Mouse (Mus musculus): ENCODE results near the gene Patj.
"Not testable (repeated sequence)": the region's sequence is repeated elsewhere in the genome, so short reads cannot be mapped to it uniquely, and the experiment has no call there.

Patj gene

GRCm38 (mm10) chr4:98610501-98610900 lies 214.9 kb downstream of the Patj start:
- in situ Hi-C loops (cut with MboI; ENCODE audit: low pct_unique_long_range_greater_than_20kb in 1 of 2, low sequenced_read_pairs in 2 of 2, unreplicated experiment in 1 of 2), result no loop called here

- in situ Hi-C loops (cut with MboI; ENCODE audit: low pct_unique_long_range_greater_than_20kb in 1 of 2, low sequenced_read_pairs in 2 of 2, unreplicated experiment in 1 of 2), result no loop called here
Measured at GRCm38 (mm10) chr4:98614395-98614794, 218.8 kb downstream of the Patj start.

- in situ Hi-C loops (cut with MboI; ENCODE audit: low pct_unique_long_range_greater_than_20kb in 1 of 2, low sequenced_read_pairs in 2 of 2, unreplicated experiment in 1 of 2), result no loop called here
Measured at GRCm38 (mm10) chr4:98619199-98619598, 223.6 kb downstream of the Patj start.

GRCm38 (mm10) chr4:98620986-98621784 lies 225.6 kb downstream of the Patj start:
- in situ Hi-C loops (cut with MboI; ENCODE audit: low pct_unique_long_range_greater_than_20kb in 1 of 2, low sequenced_read_pairs in 2 of 2, unreplicated experiment in 1 of 2), result no loop called here

- in situ Hi-C loops (cut with MboI; ENCODE audit: low pct_unique_long_range_greater_than_20kb in 1 of 2, low sequenced_read_pairs in 2 of 2, unreplicated experiment in 1 of 2), result no loop called here
Measured at GRCm38 (mm10) chr4:98622180-98622579, 226.6 kb downstream of the Patj start.

- in situ Hi-C loops (cut with MboI; ENCODE audit: low pct_unique_long_range_greater_than_20kb in 1 of 2, low sequenced_read_pairs in 2 of 2, unreplicated experiment in 1 of 2), result no loop called here
Measured at GRCm38 (mm10) chr4:98622996-98623673, 227.6 kb downstream of the Patj start.

GRCm38 (mm10) chr4:98628286-98628685 lies 232.7 kb downstream of the Patj start:
- in situ Hi-C loops (cut with MboI; ENCODE audit: low pct_unique_long_range_greater_than_20kb in 1 of 2, low sequenced_read_pairs in 2 of 2, unreplicated experiment in 1 of 2), result no loop called here

GRCm38 (mm10) chr4:98629217-98629616 lies 233.6 kb downstream of the Patj start:
- in situ Hi-C loops (cut with MboI; ENCODE audit: low pct_unique_long_range_greater_than_20kb in 1 of 2, low sequenced_read_pairs in 2 of 2, unreplicated experiment in 1 of 2), result not testable (repeated sequence)

GRCm38 (mm10) chr4:98635140-98635837 lies 239.7 kb downstream of the Patj start:
- in situ Hi-C loops (cut with MboI; ENCODE audit: low pct_unique_long_range_greater_than_20kb in 1 of 2, low sequenced_read_pairs in 2 of 2, unreplicated experiment in 1 of 2), result no loop called here

GRCm38 (mm10) chr4:98638731-98639130 lies 243.1 kb downstream of the Patj start:
- in situ Hi-C loops (cut with MboI; ENCODE audit: low pct_unique_long_range_greater_than_20kb in 1 of 2, low sequenced_read_pairs in 2 of 2, unreplicated experiment in 1 of 2), result no loop called here

GRCm38 (mm10) chr4:98653650-98654049 lies 258.1 kb downstream of the Patj start:
- in situ Hi-C loops (cut with MboI; ENCODE audit: low pct_unique_long_range_greater_than_20kb in 1 of 2, low sequenced_read_pairs in 2 of 2, unreplicated experiment in 1 of 2), result no loop called here

GRCm38 (mm10) chr4:98654419-98654821 lies 258.8 kb downstream of the Patj start:
- in situ Hi-C loops (cut with MboI; ENCODE audit: low pct_unique_long_range_greater_than_20kb in 1 of 2, low sequenced_read_pairs in 2 of 2, unreplicated experiment in 1 of 2), result no loop called here

GRCm38 (mm10) chr4:98656759-98657158 lies 261.2 kb downstream of the Patj start:
- in situ Hi-C loops (cut with MboI; ENCODE audit: low pct_unique_long_range_greater_than_20kb in 1 of 2, low sequenced_read_pairs in 2 of 2, unreplicated experiment in 1 of 2), result no loop called here

GRCm38 (mm10) chr4:98659032-98659431 lies 263.4 kb downstream of the Patj start:
- in situ Hi-C loops (cut with MboI; ENCODE audit: low pct_unique_long_range_greater_than_20kb in 1 of 2, low sequenced_read_pairs in 2 of 2, unreplicated experiment in 1 of 2), result no loop called here

GRCm38 (mm10) chr4:98660534-98660933 lies 264.9 kb downstream of the Patj start:
- in situ Hi-C loops (cut with MboI; ENCODE audit: low pct_unique_long_range_greater_than_20kb in 1 of 2, low sequenced_read_pairs in 2 of 2, unreplicated experiment in 1 of 2), result no loop called here

- in situ Hi-C loops (cut with MboI; ENCODE audit: low pct_unique_long_range_greater_than_20kb in 1 of 2, low sequenced_read_pairs in 2 of 2, unreplicated experiment in 1 of 2), result no loop called here
Measured at GRCm38 (mm10) chr4:98665884-98666283, 270.3 kb downstream of the Patj start.

GRCm38 (mm10) chr4:98666451-98666850 lies 270.9 kb downstream of the Patj start:
- in situ Hi-C loops (cut with MboI; ENCODE audit: low pct_unique_long_range_greater_than_20kb in 1 of 2, low sequenced_read_pairs in 2 of 2, unreplicated experiment in 1 of 2), result no loop called here

- in situ Hi-C loops (cut with MboI; ENCODE audit: low pct_unique_long_range_greater_than_20kb in 1 of 2, low sequenced_read_pairs in 2 of 2, unreplicated experiment in 1 of 2), result no loop called here
Measured at GRCm38 (mm10) chr4:98667009-98667408, 271.4 kb downstream of the Patj start.

- in situ Hi-C loops (cut with MboI; ENCODE audit: low pct_unique_long_range_greater_than_20kb in 1 of 2, low sequenced_read_pairs in 2 of 2, unreplicated experiment in 1 of 2), result loop anchor here in 1 of 2 experiments (25.0 kb wide), 1 partner anchor 190 kb away; no protein-coding TSS in a partner anchor
Measured at GRCm38 (mm10) chr4:98677506-98677905, 281.9 kb downstream of the Patj start.
